29 mouse cellular contexts compared by ENCODE assay signal in the genomic region with DNA sequence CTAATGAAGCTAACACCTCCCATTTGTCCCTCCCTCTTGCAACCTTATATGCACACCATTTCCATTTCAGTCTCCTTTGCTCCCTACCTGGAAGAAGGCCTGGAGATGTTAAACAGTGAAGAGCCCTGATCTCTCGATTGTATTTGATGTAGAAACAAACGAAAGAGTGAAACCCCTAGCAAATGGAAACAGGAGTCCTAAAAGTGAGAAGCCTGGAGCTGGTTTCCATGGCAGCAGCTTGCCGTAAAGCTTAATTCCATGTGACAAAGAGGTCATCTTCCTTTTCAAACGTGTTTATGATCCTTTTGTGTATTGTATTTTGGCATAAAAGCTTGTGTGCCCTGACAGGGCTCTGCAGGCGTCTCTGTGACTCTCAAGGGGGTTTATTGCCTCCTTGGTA. TPM values are rescaled to one million over a fixed set of nuclear protein-coding genes. Genes with fewer than 3 reads are reported as not detected.
A peak's percentile ranks its signal among the peaks of the same experiment; 100 is the strongest.
DNase-seq lines count a peak whose midpoint lies in the region; ATAC-seq and TF ChIP-seq lines count a peak whose summit lies in the region.
"Had no signal": no experiment of that assay in that cellular context is flagged by ENCODE, and none has a peak within 500 bp of the region (broad histone marks: within the 10 kb centered on the region; RNA-seq: fewer than 3 reads in every experiment).

No protein-coding gene starts in this region.

- H3K4me2 ChIP-seq in forebrain, postnatal 0 days (ENCODE audit: low read depth), result no peak overlapping the region
- H3K4me2 ChIP-seq in neural tube, embryonic 12.5 days (replicated peaks), result peak overlapping the region; percentile 15; the same call in 1 of the 2 replicates
- H3K4me2 ChIP-seq in midbrain, embryonic 13.5 days (replicated peaks), result 0 out of 2 replicates have a peak overlapping the region, but pooled peaks have one; percentile 12
- H3K4me2 ChIP-seq: heart, embryonic 15.5 days had no signal

- H3K9me3 ChIP-seq in forebrain, embryonic 10.5 days, result no peaks in the 10 kb centered on the region
- H3K9me3 ChIP-seq in forebrain, postnatal 0 days (ENCODE audit: low read length), result no peaks in the 10 kb centered on the region
- no peaks in the 10 kb centered on the region for H3K9me3 ChIP-seq in neural tube, embryonic 12.5 days
- no peaks in the 10 kb centered on the region for H3K9me3 ChIP-seq in midbrain, embryonic 13.5 days
- H3K9me3 ChIP-seq: embryonic facial prominence, embryonic 10.5 days; G1E; heart, embryonic 15.5 days had no signal

- intact Hi-C loops in left cerebral cortex, postnatal 14 days (cut with DNase I), result no loop called here

- DNase-seq in forebrain, embryonic 10.5 days (ENCODE audit: extremely low spot score, low spot score), result no peak
- DNase-seq in forebrain, postnatal 0 days, result no peak
- no peak for DNase-seq in neural tube, embryonic 10.5 days (ENCODE audit: extremely low spot score, low spot score)
- DNase-seq in ovary, postnatal 36 days (ENCODE audit: low spot score), result no peak
- DNase-seq in left cerebral cortex, postnatal 14 days (ENCODE audit: low spot score in 2 of 2), result no peak
- DNase-seq: adrenal gland, postnatal 10 days; cerebellum, adult 11-12 months; cerebellum, postnatal 14 days; gastrocnemius, postnatal 10 days; heart, adult 2 months; heart, postnatal 4 days; kidney, adult 8-10 months; kidney, postnatal 25 days; left cerebral cortex, postnatal 4 days; liver; lung, postnatal 10 days; thymus, postnatal 25 days had no signal

- no peak overlapping the region for H3K9ac ChIP-seq in forebrain, postnatal 0 days
- H3K9ac ChIP-seq in neural tube, embryonic 12.5 days, result no peak overlapping the region
- no peak overlapping the region for H3K9ac ChIP-seq in midbrain, embryonic 13.5 days (replicated peaks)
- H3K9ac ChIP-seq: heart, embryonic 15.5 days had no signal

- no peak overlapping the region for H3K4me3 ChIP-seq in forebrain, embryonic 10.5 days
- H3K4me3 ChIP-seq in forebrain, postnatal 0 days (ENCODE audit: low read depth, low read length), result no peak overlapping the region
- no peak overlapping the region for H3K4me3 ChIP-seq in neural tube, embryonic 12.5 days
- no peak overlapping the region for H3K4me3 ChIP-seq in midbrain, embryonic 13.5 days (replicated peaks)
- H3K4me3 ChIP-seq: embryonic facial prominence, embryonic 10.5 days; heart, adult 2 months; heart, embryonic 15.5 days had no signal

- WGBS in forebrain, embryonic 10.5 days, result 10% methylated on average over 5 of the region's 5 CpGs
- 16% methylated on average over 5 of the region's 5 CpGs for WGBS in forebrain, postnatal 0 days
- WGBS in neural tube, embryonic 12.5 days, result under 1% methylated on average over 5 of the region's 5 CpGs
- 1% methylated on average over 5 of the region's 5 CpGs for WGBS in midbrain, embryonic 13.5 days

- no peak for TF ChIP-seq CTCF in forebrain, postnatal 0 days (IDR thresholded peaks at IDR 0.05; ENCODE audit: low read depth)

- H3K4me1 ChIP-seq in forebrain, embryonic 10.5 days, result peaks cover 80% of the 10 kb centered on the region
- H3K4me1 ChIP-seq in forebrain, postnatal 0 days (ENCODE audit: insufficient read depth), result peaks cover 12% of the 10 kb centered on the region; the same call in 1 of the 2 replicates
- peaks cover 25% of the 10 kb centered on the region for H3K4me1 ChIP-seq in neural tube, embryonic 12.5 days
- peaks cover 48% of the 10 kb centered on the region for H3K4me1 ChIP-seq in midbrain, embryonic 13.5 days (replicated peaks)

- H3K27ac ChIP-seq in forebrain, embryonic 10.5 days, result peak overlapping the region; percentile 9; the same call in 1 of the 2 replicates
- no peak overlapping the region for H3K27ac ChIP-seq in forebrain, postnatal 0 days (ENCODE audit: low read depth, low read length)
- no peak overlapping the region for H3K27ac ChIP-seq in neural tube, embryonic 12.5 days
- peak overlapping the region; percentile 58 for H3K27ac ChIP-seq in midbrain, embryonic 13.5 days
- H3K27ac ChIP-seq: embryonic facial prominence, embryonic 10.5 days; heart, adult 2 months; heart, embryonic 15.5 days; hindbrain, postnatal 0 days had no signal

- H3K36me3 ChIP-seq in forebrain, embryonic 10.5 days (replicated peaks), result no peaks in the 10 kb centered on the region
- no peaks in the 10 kb centered on the region for H3K36me3 ChIP-seq in forebrain, postnatal 0 days (ENCODE audit: insufficient read depth)
- H3K36me3 ChIP-seq in neural tube, embryonic 12.5 days, result no peaks in the 10 kb centered on the region
- H3K36me3 ChIP-seq in midbrain, embryonic 13.5 days, result no peaks in the 10 kb centered on the region
- H3K36me3 ChIP-seq: embryonic facial prominence, embryonic 10.5 days; G1E; heart, embryonic 15.5 days had no signal

- no peak for ATAC-seq in forebrain, postnatal 0 days
- no peak for ATAC-seq in neural tube, embryonic 12.5 days (ENCODE audit: low FRiP score, low read depth)
- ATAC-seq in midbrain, embryonic 13.5 days, result no peak
- ATAC-seq in frontal cortex, adult (ENCODE audit: low TSS enrichment), result no peak
- ATAC-seq: activated CD4-positive, CD25-positive, alpha-beta regulatory T cell, adult 4 months; hindbrain, postnatal 0 days had no signal

- H3K27me3 ChIP-seq in forebrain, embryonic 10.5 days (ENCODE audit: poor library complexity, severe bottlenecking), result peaks cover 100% of the 10 kb centered on the region
- H3K27me3 ChIP-seq in forebrain, postnatal 0 days (ENCODE audit: insufficient read depth, low read length), result peaks cover 35% of the 10 kb centered on the region
- peaks cover 78% of the 10 kb centered on the region for H3K27me3 ChIP-seq in neural tube, embryonic 12.5 days (replicated peaks)
- H3K27me3 ChIP-seq in midbrain, embryonic 13.5 days, result peaks cover 97% of the 10 kb centered on the region

RNA-seq across cellular contexts. Expression of gene Neurog2, which starts 9.3 kb away (rescaled TPM):
- polyA plus RNA-seq in forebrain, embryonic 10.5 days (2016; fragmentation: Nextera tagmentation; extraction: Ambion mirVana), result 20.2 and 28.0 TPM in 2 replicates
- 5.0 and 9.4 TPM in 2 replicates for total RNA-seq in forebrain, postnatal 0 days (2014; rRNA removed)
- 2.2 and 2.6 TPM in 2 replicates for polyA plus RNA-seq in forebrain, postnatal 0 days (2015; fragmentation: Nextera tagmentation; extraction: Ambion mirVana)
- 49.6 and 55.8 TPM in 2 replicates for polyA plus RNA-seq in neural tube, embryonic 12.5 days (2016; fragmentation: Nextera tagmentation; extraction: Ambion mirVana)
- polyA plus RNA-seq in midbrain, embryonic 13.5 days (2015; fragmentation: Nextera tagmentation; extraction: Ambion mirVana), result 58.3 and 67.5 TPM in 2 replicates
- under 1 TPM; 0.35 to 0.53 TPM for total RNA-seq in left cerebral cortex, postnatal 14 days (2021)
- total RNA-seq: adrenal gland, postnatal 10 days; gastrocnemius, postnatal 10 days; heart, adult 2 months; heart, postnatal 4 days; left cerebral cortex, adult 18-20 months; megakaryocyte progenitor cell, adult 5-6 weeks had no signal
- polyA plus RNA-seq: activated CD4-positive, CD25-positive, alpha-beta regulatory T cell, adult 4 months; G1E; heart, adult 2 months; heart, embryonic 15.5 days; liver, embryonic 16.5 days; small intestine, adult 2 months had no signal

Comparison
In these comparisons a context has a peak if more than half of its experiments do, and no peak if none do; other contexts are left out.
1. H3K27ac ChIP-seq: peak in forebrain, embryonic 10.5 days (single experiment) and midbrain, embryonic 13.5 days (single experiment); none in forebrain, postnatal 0 days (single experiment) and neural tube, embryonic 12.5 days (single experiment).